Mouse (Mus musculus) ES-E14 (cell line): ENCODE data around the gene Plg.

ENCODE experiments used
- HCFC1 ChIP-seq: IDR thresholded peaks from 2 replicates; pipeline ENCODE4 v1.6.1; 2012; ENCODE audit warnings: low read length, inconsistent platforms, borderline replicate concordance; ENCODE audit not compliant: insufficient read depth
- ZC3H11A ChIP-seq: IDR thresholded peaks from 2 replicates; pipeline ENCODE4 v1.6.1; 2012; ENCODE audit warnings: low read depth, mild to moderate bottlenecking, inconsistent platforms, low read length, borderline replicate concordance

GRCm38 (mm10) chr17:12468745-12469144 lies 90.3 kb downstream of the Plg start:
- no peak for TF ChIP-seq HCFC1
- TF ChIP-seq ZC3H11A = no peak
